Mouse (Mus musculus): ENCODE measurements around the gene Fbxl13. TPM values are rescaled to one million over a fixed set of nuclear protein-coding genes. Genes with fewer than 3 reads are reported as not detected.
A peak's percentile ranks its signal among the peaks of the same experiment; 100 is the strongest.

Fbxl13 gene
- polyA plus RNA-seq, 2 experiments, result 0.05 to 0.08 TPM

- TF ChIP-seq CTCF (IDR thresholded peaks at IDR 0.05; ENCODE audit: low read depth) (no peak), EP300 (IDR thresholded peaks at IDR 0.05; ENCODE audit: low read depth) (no peak)
- Histone ChIP-seq H3K4me1 (replicated peaks; ENCODE audit: control insufficient read depth in 2 of 2, insufficient read depth in 2 of 2, low read length in 1 of 2) (no peaks in the 10 kb centered on the region), H3K9me3 (ENCODE audit: control insufficient read depth, low read length) (no peaks in the 10 kb centered on the region), H3K36me3 (replicated peaks; ENCODE audit: control insufficient read depth, insufficient read depth, low read depth) (no peaks in the 10 kb centered on the region), H3K4me3 (ENCODE audit: insufficient read depth in 1 of 2, low read depth in 2 of 2, low read length in 2 of 2) (no peak overlapping the region), H3K27ac (no peak overlapping the region), H3K9ac (replicated peaks) (no peak overlapping the region), H3K4me2 (ENCODE audit: low read depth) (no peak overlapping the region), H3K27me3 (ENCODE audit: control insufficient read depth, insufficient read depth, low read length) (no peaks in the 10 kb centered on the region)
- ATAC-seq (ENCODE audit: insufficient read depth) (no peak), DNase-seq (ENCODE audit: low read depth in 3 of 3, low spot score in 3 of 3) (no peak)
- WGBS (ENCODE audit: insufficient replicate concordance), result 63% methylated on average over 1 of the region's 1 CpGs
Observed at GRCm38 (mm10) chr5:21554732-21555131, 90.7 kb downstream of the Fbxl13 start.

- DNase-seq (ENCODE audit: low read depth in 3 of 3, low spot score in 3 of 3), result no peak
- no peak for ATAC-seq (ENCODE audit: insufficient read depth)
- H3K4me1 ChIP-seq (replicated peaks; ENCODE audit: control insufficient read depth in 2 of 2, insufficient read depth in 2 of 2, low read length in 1 of 2), result no peaks in the 10 kb centered on the region
Observed at GRCm38 (mm10) chr5:21553685-21554084, 91.7 kb downstream of the Fbxl13 start.

GRCm38 (mm10) chr5:21547005-21547404 lies 98.4 kb downstream of the Fbxl13 start:
- Histone ChIP-seq H3K4me1 (replicated peaks; ENCODE audit: control insufficient read depth in 2 of 2, insufficient read depth in 2 of 2, low read length in 1 of 2) (no peaks in the 10 kb centered on the region), H3K4me2 (ENCODE audit: low read depth) (no peak overlapping the region), H3K27me3 (ENCODE audit: control insufficient read depth, insufficient read depth, low read length) (no peaks in the 10 kb centered on the region), H3K27ac (no peak overlapping the region), H3K9ac (replicated peaks) (no peak overlapping the region), H3K9me3 (ENCODE audit: control insufficient read depth, low read length) (no peaks in the 10 kb centered on the region), H3K36me3 (replicated peaks; ENCODE audit: control insufficient read depth, insufficient read depth, low read depth) (no peaks in the 10 kb centered on the region), H3K4me3 (ENCODE audit: insufficient read depth in 1 of 2, low read depth in 2 of 2, low read length in 2 of 2) (no peak overlapping the region)
- TF ChIP-seq CTCF (IDR thresholded peaks at IDR 0.05; ENCODE audit: low read depth), result 0 out of 2 replicates have a peak, but pooled peaks have one; percentile 6
- no peak for TF ChIP-seq EP300 (IDR thresholded peaks at IDR 0.05; ENCODE audit: low read depth)
- DNase-seq (ENCODE audit: low read depth in 3 of 3, low spot score in 3 of 3) (no peak), ATAC-seq (ENCODE audit: insufficient read depth) (no peak)
- WGBS (ENCODE audit: insufficient replicate concordance), result 53% methylated on average over 8 of the region's 8 CpGs

More at GRCm38 (mm10) chr5:21553685-21554084, 91.7 kb downstream of the Fbxl13 start:
- H3K9ac ChIP-seq (replicated peaks), result no peak overlapping the region
- H3K36me3 ChIP-seq (replicated peaks; ENCODE audit: control insufficient read depth, insufficient read depth, low read depth), result no peaks in the 10 kb centered on the region
- no peaks in the 10 kb centered on the region for H3K9me3 ChIP-seq (ENCODE audit: control insufficient read depth, low read length)
- no peak overlapping the region for H3K4me2 ChIP-seq (ENCODE audit: low read depth)
- no peak for TF ChIP-seq EP300 (IDR thresholded peaks at IDR 0.05; ENCODE audit: low read depth)
- TF ChIP-seq CTCF (IDR thresholded peaks at IDR 0.05; ENCODE audit: low read depth), result no peak
- no peaks in the 10 kb centered on the region for H3K27me3 ChIP-seq (ENCODE audit: control insufficient read depth, insufficient read depth, low read length)
- no peak overlapping the region for H3K4me3 ChIP-seq (ENCODE audit: insufficient read depth in 1 of 2, low read depth in 2 of 2, low read length in 2 of 2)
- 48% methylated on average over 4 of the region's 4 CpGs for WGBS (ENCODE audit: insufficient replicate concordance)
- no peak overlapping the region for H3K27ac ChIP-seq

GRCm38 (mm10) chr5:21545786-21546185 lies 99.6 kb downstream of the Fbxl13 start:
- no peaks in the 10 kb centered on the region for H3K4me1 ChIP-seq (replicated peaks; ENCODE audit: control insufficient read depth in 2 of 2, insufficient read depth in 2 of 2, low read length in 1 of 2)
- WGBS (ENCODE audit: insufficient replicate concordance), result 71% methylated on average over 4 of the region's 4 CpGs
- H3K36me3 ChIP-seq (replicated peaks; ENCODE audit: control insufficient read depth, insufficient read depth, low read depth), result no peaks in the 10 kb centered on the region
- H3K27me3 ChIP-seq (ENCODE audit: control insufficient read depth, insufficient read depth, low read length), result no peaks in the 10 kb centered on the region
- no peak overlapping the region for H3K4me3 ChIP-seq (ENCODE audit: insufficient read depth in 1 of 2, low read depth in 2 of 2, low read length in 2 of 2)
- H3K27ac ChIP-seq, result no peak overlapping the region
- H3K4me2 ChIP-seq (ENCODE audit: low read depth), result no peak overlapping the region
- ATAC-seq (ENCODE audit: insufficient read depth), result no peak
- H3K9me3 ChIP-seq (ENCODE audit: control insufficient read depth, low read length), result no peaks in the 10 kb centered on the region
- TF ChIP-seq EP300 (IDR thresholded peaks at IDR 0.05; ENCODE audit: low read depth) (no peak), CTCF (IDR thresholded peaks at IDR 0.05; ENCODE audit: low read depth) (no peak)
- no peak for DNase-seq (ENCODE audit: low read depth in 3 of 3, low spot score in 3 of 3)
- H3K9ac ChIP-seq (replicated peaks), result no peak overlapping the region

- H3K4me2 ChIP-seq (ENCODE audit: low read depth), result no peak overlapping the region
- no peak overlapping the region for H3K9ac ChIP-seq (replicated peaks)
- H3K4me3 ChIP-seq (ENCODE audit: insufficient read depth in 1 of 2, low read depth in 2 of 2, low read length in 2 of 2), result no peak overlapping the region
- no peaks in the 10 kb centered on the region for H3K9me3 ChIP-seq (ENCODE audit: control insufficient read depth, low read length)
- no peak overlapping the region for H3K27ac ChIP-seq
- no peaks in the 10 kb centered on the region for H3K36me3 ChIP-seq (replicated peaks; ENCODE audit: control insufficient read depth, insufficient read depth, low read depth)
- ATAC-seq (ENCODE audit: insufficient read depth) (no peak), DNase-seq (ENCODE audit: low read depth in 3 of 3, low spot score in 3 of 3) (no peak)
- no peaks in the 10 kb centered on the region for H3K27me3 ChIP-seq (ENCODE audit: control insufficient read depth, insufficient read depth, low read length)
- H3K4me1 ChIP-seq (replicated peaks; ENCODE audit: control insufficient read depth in 2 of 2, insufficient read depth in 2 of 2, low read length in 1 of 2), result no peaks in the 10 kb centered on the region
- no peak for TF ChIP-seq CTCF (IDR thresholded peaks at IDR 0.05; ENCODE audit: low read depth)
- no peak for TF ChIP-seq EP300 (IDR thresholded peaks at IDR 0.05; ENCODE audit: low read depth)
Observed at GRCm38 (mm10) chr5:21545227-21545626, 100.2 kb downstream of the Fbxl13 start.

Measured in liver, embryonic 14.5 days (tissue).